Mouse (Mus musculus) small intestine, adult 2 months (tissue): ENCODE results near the gene Cnksr1. TPM values are rescaled to one million over a fixed set of nuclear protein-coding genes. Genes with fewer than 3 reads are reported as not detected.
A peak's percentile ranks its signal among the peaks of the same experiment; 100 is the strongest.
"Not testable (repeated sequence)": the region's sequence is repeated elsewhere in the genome, so short reads cannot be mapped to it uniquely, and the experiment has no call there.

Source experiments
- H3K27ac ChIP-seq: fragments of 200-500 bp; 2 replicates; pipeline ENCODE4 v1.5.1; 2012; ENCODE audit warnings: low read depth, low read length, control low read depth, inconsistent platforms; ENCODE audit not compliant: insufficient read depth
- H3K27me3 ChIP-seq: fragments of 200-500 bp; 2 replicates; pipeline ENCODE4 v1.6.1; 2012; ENCODE audit warnings: mild to moderate bottlenecking, moderate library complexity, low read length, inconsistent platforms; ENCODE audit not compliant: control insufficient read depth, insufficient read depth
- H3K36me3 ChIP-seq: fragments of 200-500 bp; 2 replicates; pipeline ENCODE4 v1.6.1; 2012; ENCODE audit warnings: mild to moderate bottlenecking, low read length, control low read depth, inconsistent platforms; ENCODE audit not compliant: control insufficient read depth, insufficient read depth
- H3K4me1 ChIP-seq: fragments of 200-500 bp; 2 replicates; pipeline ENCODE4 v1.6.1; 2012; ENCODE audit warnings: low read length, inconsistent platforms, mixed read lengths; ENCODE audit not compliant: control insufficient read depth, insufficient read depth, insufficient read length
- H3K4me3 ChIP-seq: fragments of 200-500 bp; 2 replicates; pipeline ENCODE4 v1.5.1; 2012; ENCODE audit warnings: low read depth, mild to moderate bottlenecking, control low read depth, inconsistent platforms, low read length, moderate library complexity
- CTCF ChIP-seq: fragments of 200-500 bp; IDR thresholded peaks from 2 replicates; pipeline ENCODE4 v1.5.1; 2012; ENCODE audit warnings: low read depth, mild to moderate bottlenecking, control low read depth, inconsistent platforms, low read length, moderate library complexity, mixed read lengths; ENCODE audit not compliant: insufficient replicate concordance, insufficient read length; ENCODE audit errors: extremely low read depth
- POLR2A ChIP-seq: fragments of 200-500 bp; IDR thresholded peaks from 2 replicates; pipeline ENCODE4 v1.6.1; 2012; ENCODE audit warnings: low read depth, mild to moderate bottlenecking, control low read depth, inconsistent platforms, low read length, moderate library complexity
- WGBS: fragments of 180-500 bp; shearing (Covaris S2); methylation state at CpG from one replicate; pipeline ENCODE4 v1.1.7; 2018; 5-methylcytosine and 5-hydroxymethylcytosine counted together
- polyA plus RNA-seq: library from polyadenylated mRNA; depleted of rRNA; stranded (reverse); fragments of >200 nt; gene quantifications from 2 replicates; pipeline ENCODE4 v1.2.3, GENCODE M21; 2012

Cnksr1 gene
- polyA plus RNA-seq, 1 experiment, result 42.5 TPM

DNA sequence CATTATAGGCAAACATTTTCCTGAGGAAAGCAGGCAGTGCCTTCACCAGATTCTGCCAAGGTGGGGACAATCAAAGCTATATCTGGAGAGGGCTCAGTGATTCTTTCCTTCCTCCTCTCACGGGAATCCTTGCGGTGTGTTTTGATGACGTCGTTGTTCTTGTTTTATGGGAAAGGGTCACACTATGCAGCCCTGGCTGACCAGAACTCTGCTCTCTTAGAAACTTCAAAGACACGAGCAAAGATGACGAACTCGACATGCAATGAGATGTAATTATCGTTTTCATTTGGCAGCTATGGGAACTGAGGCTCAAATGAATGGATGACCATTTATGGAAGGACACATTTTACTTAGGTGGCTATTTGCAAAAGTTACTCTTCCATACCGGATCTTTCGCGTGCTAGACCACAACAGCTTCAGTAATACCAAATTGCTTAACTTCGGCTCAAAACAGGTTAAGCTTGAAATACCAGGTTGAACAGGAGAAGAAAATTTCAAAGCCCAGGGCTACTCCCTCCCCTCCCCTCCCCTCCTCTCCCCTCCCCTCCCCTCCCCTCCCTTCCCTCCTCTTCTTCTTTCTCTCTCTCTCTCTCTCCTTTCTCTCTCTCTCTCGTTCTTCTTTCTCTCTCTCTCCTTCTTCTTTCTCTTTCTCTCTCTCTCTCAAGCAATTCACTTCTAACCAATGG, 34.7 kb upstream of the Cnksr1 start:
- Histone ChIP-seq H3K4me3 (no peak overlapping the region), H3K27ac (no peak overlapping the region), H3K36me3 (peaks cover 9% of the 10 kb centered on the region), H3K4me1 (no peaks in the 10 kb centered on the region), H3K27me3 (no peaks in the 10 kb centered on the region)
- no peak for TF ChIP-seq CTCF
- TF ChIP-seq POLR2A, result no peak
- 3% methylated on average over 12 of the region's 13 CpGs for WGBS

DNA sequence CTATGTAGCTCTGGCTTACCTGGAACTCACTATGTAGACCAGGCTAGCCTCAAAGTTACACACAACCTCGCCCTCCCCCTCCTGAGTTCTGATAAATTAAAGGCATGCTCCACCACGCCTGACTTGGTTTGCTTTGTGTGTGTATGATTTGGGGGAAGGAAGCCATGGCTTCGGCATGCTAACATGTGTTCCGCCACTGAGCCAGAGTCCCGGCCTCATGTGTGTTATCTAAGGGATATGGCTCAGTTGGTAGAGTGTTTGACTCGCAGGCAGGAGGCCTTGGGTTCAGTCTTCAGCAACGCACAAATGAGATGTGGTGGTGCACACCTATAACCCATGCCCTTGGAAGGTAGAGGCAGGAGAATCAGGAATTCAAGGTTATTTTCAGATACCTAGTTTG, 33.8 kb upstream of the Cnksr1 start:
- H3K27ac ChIP-seq, result no peak overlapping the region
- H3K36me3 ChIP-seq, result peaks cover 4% of the 10 kb centered on the region
- WGBS, result 85% methylated on average over 7 of the region's 7 CpGs
- H3K4me1 ChIP-seq, result no peaks in the 10 kb centered on the region
- no peaks in the 10 kb centered on the region for H3K27me3 ChIP-seq
- no peak overlapping the region for H3K4me3 ChIP-seq
- no peak for TF ChIP-seq CTCF
- TF ChIP-seq POLR2A, result no peak

DNA sequence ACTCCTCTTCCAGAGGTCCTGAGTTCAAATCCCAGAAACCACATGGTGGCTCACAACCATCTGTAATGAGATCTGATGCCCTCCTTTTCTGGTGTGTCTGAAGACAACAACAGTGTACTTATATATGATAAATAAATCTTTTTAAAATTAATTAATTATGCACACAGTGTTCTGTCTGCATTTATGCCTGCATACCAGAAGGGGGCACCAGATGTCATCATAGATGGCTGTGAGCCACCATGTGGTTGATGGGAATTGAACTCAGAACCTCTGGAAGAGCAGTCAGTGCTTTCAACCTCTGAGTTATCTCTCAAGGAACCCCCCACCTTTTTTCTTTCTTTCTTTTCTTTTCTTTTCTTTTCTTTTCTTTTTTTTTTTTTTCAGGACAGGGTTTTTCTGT, 31.4 kb upstream of the Cnksr1 start:
- not testable (repeated sequence) for H3K4me1 ChIP-seq, H3K36me3 ChIP-seq, H3K4me3 ChIP-seq, H3K27me3 ChIP-seq, H3K27ac ChIP-seq

- TF ChIP-seq POLR2A (no peak), CTCF (no peak)
- Histone ChIP-seq H3K36me3 (no peaks in the 10 kb centered on the region), H3K4me3 (no peak overlapping the region), H3K27me3 (no peaks in the 10 kb centered on the region), H3K27ac (no peak overlapping the region), H3K4me1 (no peaks in the 10 kb centered on the region)
- 83% methylated on average over 19 of the region's 19 CpGs for WGBS
Observed at GRCm38 (mm10) chr4:134268102-134268655, 30.0 kb upstream of the Cnksr1 start.

DNA sequence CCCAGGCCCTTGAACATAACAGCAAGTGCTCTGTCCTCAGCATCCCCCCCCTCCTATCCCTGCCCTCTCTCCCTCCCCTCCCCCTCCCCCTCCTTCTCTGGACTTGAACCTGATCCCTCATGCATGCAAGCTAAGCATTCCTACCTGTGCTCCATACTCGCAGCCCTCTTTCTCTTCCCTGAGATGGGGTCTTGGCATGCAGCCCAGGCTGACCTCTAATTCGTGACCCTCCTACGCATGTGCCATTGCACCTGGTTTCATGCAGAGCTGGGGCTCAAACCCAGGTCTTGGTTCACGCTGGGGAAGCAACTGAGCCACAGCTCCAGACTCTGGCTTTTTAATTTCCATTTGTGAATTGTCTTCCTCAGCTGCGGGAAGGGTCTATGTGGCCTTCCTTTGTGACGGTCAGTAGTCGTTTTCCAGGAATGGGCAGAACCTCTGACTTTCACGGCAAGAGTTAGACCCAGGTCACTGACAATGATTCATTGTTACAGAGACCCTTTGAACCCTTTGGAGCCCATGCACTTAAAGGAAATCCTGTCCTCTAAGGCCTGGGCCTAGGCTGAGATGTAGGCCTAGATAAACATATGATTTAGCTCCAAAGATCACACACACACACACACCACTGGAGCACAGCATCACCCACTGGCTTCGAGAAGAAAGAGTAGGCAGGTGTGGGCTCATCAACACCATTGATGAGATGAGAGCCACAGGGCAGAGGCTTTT, 27.8 kb upstream of the Cnksr1 start:
- no peaks in the 10 kb centered on the region for H3K36me3 ChIP-seq
- WGBS, result 77% methylated on average over 9 of the region's 9 CpGs
- H3K27ac ChIP-seq, result no peak overlapping the region
- H3K4me3 ChIP-seq, result peak overlapping the region; percentile 29; the same call in 1 of the 2 replicates
- TF ChIP-seq POLR2A, result no peak
- no peak for TF ChIP-seq CTCF
- no peaks in the 10 kb centered on the region for H3K4me1 ChIP-seq
- no peaks in the 10 kb centered on the region for H3K27me3 ChIP-seq

GRCm38 (mm10) chr4:134263191-134263590, 25.0 kb upstream of the Cnksr1 start:
- Histone ChIP-seq H3K27me3 (no peaks in the 10 kb centered on the region), H3K36me3 (no peaks in the 10 kb centered on the region), H3K4me3 (no peak overlapping the region), H3K27ac (no peak overlapping the region), H3K4me1 (no peaks in the 10 kb centered on the region)
- 21% methylated on average over 6 of the region's 6 CpGs for WGBS
- peak; percentile 92 for TF ChIP-seq CTCF
- TF ChIP-seq POLR2A, result no peak

DNA sequence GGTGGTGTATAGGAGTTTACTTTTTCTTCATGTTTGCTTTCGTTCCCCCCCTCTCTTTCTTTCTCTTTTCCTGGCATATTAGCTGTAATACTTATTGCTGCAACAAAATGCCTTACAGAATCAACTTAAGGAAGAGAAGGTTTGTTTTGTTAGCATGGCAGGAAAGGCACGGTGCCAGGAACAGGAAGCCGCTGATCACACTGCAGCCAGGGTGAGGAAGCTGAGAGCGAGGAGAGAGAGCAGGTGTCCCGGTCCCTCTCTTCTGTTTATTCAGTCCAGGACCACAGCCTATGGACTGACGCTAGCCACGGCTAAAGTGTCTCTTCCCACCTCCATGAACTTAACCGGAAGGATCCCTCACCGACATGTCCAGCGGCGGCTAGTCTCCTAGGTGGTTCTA, 20.2 kb upstream of the Cnksr1 start:
- TF ChIP-seq POLR2A, result no peak
- no peak for TF ChIP-seq CTCF
- Histone ChIP-seq H3K27ac (no peak overlapping the region), H3K4me1 (no peaks in the 10 kb centered on the region), H3K27me3 (peaks cover 7% of the 10 kb centered on the region), H3K4me3 (no peak overlapping the region), H3K36me3 (no peaks in the 10 kb centered on the region)
- 40% methylated on average over 11 of the region's 11 CpGs for WGBS
